In the genomic region with DNA sequence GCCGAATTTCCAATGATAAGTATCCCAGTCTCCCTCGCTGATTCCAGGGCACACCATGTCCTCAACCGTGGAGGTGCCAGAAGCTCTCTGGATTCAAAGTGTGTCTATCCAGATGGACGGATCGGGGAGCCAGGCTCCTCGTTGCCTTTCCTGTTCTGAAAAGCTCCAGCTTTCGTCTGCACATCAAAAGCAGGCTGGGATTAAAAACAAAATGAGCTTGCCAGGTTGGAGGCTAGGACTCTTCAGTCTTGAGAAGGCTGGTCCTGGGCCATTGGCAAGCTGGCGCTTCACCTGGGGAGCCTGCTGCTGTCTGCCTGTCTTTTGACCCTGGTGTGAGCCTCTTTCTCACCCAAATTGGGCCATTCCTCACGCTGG, we compare ENCODE assay signal across 13 mouse cellular contexts. TPM values are rescaled to one million over a fixed set of nuclear protein-coding genes. Genes with fewer than 3 reads are reported as not detected.
DNase-seq lines count a peak whose midpoint lies in the region; ATAC-seq and TF ChIP-seq lines count a peak whose summit lies in the region.
"Had no signal": no experiment of that assay in that cellular context is flagged by ENCODE, and none has a peak within 500 bp of the region (broad histone marks: within the 10 kb centered on the region; RNA-seq: fewer than 3 reads in every experiment).

No protein-coding gene starts in this region.

- 63% methylated on average over 9 of the region's 9 CpGs for WGBS in forebrain, embryonic 13.5 days
- 81% methylated on average over 9 of the region's 9 CpGs for WGBS in forebrain, embryonic 10.5 days
- WGBS in hindbrain, embryonic 14.5 days, result 61% methylated on average over 9 of the region's 9 CpGs
- WGBS in hindbrain, embryonic 12.5 days, result 70% methylated on average over 9 of the region's 9 CpGs
- WGBS in liver, embryonic 11.5 days, result 71% methylated on average over 9 of the region's 9 CpGs

- ATAC-seq in forebrain, embryonic 13.5 days, result no peak
- ATAC-seq in hindbrain, embryonic 14.5 days (ENCODE audit: low FRiP score), result 0 out of 2 replicates have a peak, but pooled peaks have one; percentile 46
- no peak for ATAC-seq in hindbrain, embryonic 12.5 days (ENCODE audit: low FRiP score)
- no peak for ATAC-seq in liver, embryonic 11.5 days (replicated peaks; ENCODE audit: low FRiP score)

- no peak for TF ChIP-seq CTCF in layer of hippocampus, adult 2 months (conservative IDR thresholded peaks at IDR 0.05)

- H3K4me3 ChIP-seq in forebrain, embryonic 13.5 days, result no peak overlapping the region
- H3K4me3 ChIP-seq in forebrain, embryonic 10.5 days, result no peak overlapping the region
- H3K4me3 ChIP-seq in hindbrain, embryonic 14.5 days (replicated peaks; ENCODE audit: low read length), result no peak overlapping the region
- no peak overlapping the region for H3K4me3 ChIP-seq in hindbrain, embryonic 12.5 days
- H3K4me3 ChIP-seq in layer of hippocampus, adult 2 months, result no peak overlapping the region
- no peak overlapping the region for H3K4me3 ChIP-seq in liver, embryonic 11.5 days (ENCODE audit: low read depth, low read length)
- H3K4me3 ChIP-seq: erythroblast, embryonic 14.5 days; stomach, embryonic 15.5 days had no signal

- no peak for DNase-seq in forebrain, embryonic 10.5 days (ENCODE audit: extremely low spot score, low spot score)
- no peak for DNase-seq in hindbrain, embryonic 14.5 days (ENCODE audit: low spot score)
- peak; percentile 67 to 77 for DNase-seq in cerebellum, postnatal 14 days
- DNase-seq in layer of hippocampus, adult 2 months (ENCODE audit: low spot score in 2 of 2), result peak; percentile 25 to 54
- DNase-seq in left cerebral cortex, adult 9 months (ENCODE audit: low spot score in 2 of 2), result no peak
- DNase-seq in liver, embryonic 11.5 days (ENCODE audit: low spot score), result no peak
- DNase-seq: kidney, adult 11 months; lung, postnatal 14 days; thymus, postnatal 36 days had no signal

- 0 out of 2 replicates have a peak overlapping the region, but pooled peaks have one; percentile 22 for H3K27ac ChIP-seq in forebrain, embryonic 13.5 days
- no peak overlapping the region for H3K27ac ChIP-seq in forebrain, embryonic 10.5 days
- H3K27ac ChIP-seq in hindbrain, embryonic 14.5 days, result no peak overlapping the region
- no peak overlapping the region for H3K27ac ChIP-seq in hindbrain, embryonic 12.5 days
- H3K27ac ChIP-seq in layer of hippocampus, adult 2 months, result peak overlapping the region; percentile 77
- no peak overlapping the region for H3K27ac ChIP-seq in liver, embryonic 11.5 days (ENCODE audit: low read depth, low read length)
- H3K27ac ChIP-seq: stomach, embryonic 15.5 days had no signal

- H3K36me3 ChIP-seq in forebrain, embryonic 13.5 days (ENCODE audit: poor library complexity, severe bottlenecking), result no peaks in the 10 kb centered on the region
- H3K36me3 ChIP-seq in forebrain, embryonic 10.5 days (replicated peaks), result no peaks in the 10 kb centered on the region
- H3K36me3 ChIP-seq in hindbrain, embryonic 14.5 days (replicated peaks; ENCODE audit: control insufficient read depth, insufficient read depth), result no peaks in the 10 kb centered on the region
- H3K36me3 ChIP-seq in hindbrain, embryonic 12.5 days, result no peaks in the 10 kb centered on the region
- H3K36me3 ChIP-seq in liver, embryonic 11.5 days (ENCODE audit: control insufficient read depth, insufficient read depth, low read length), result no peaks in the 10 kb centered on the region
- H3K36me3 ChIP-seq: stomach, embryonic 15.5 days had no signal

- no peak overlapping the region for H3K9ac ChIP-seq in forebrain, embryonic 13.5 days
- no peak overlapping the region for H3K9ac ChIP-seq in hindbrain, embryonic 14.5 days
- no peak overlapping the region for H3K9ac ChIP-seq in hindbrain, embryonic 12.5 days
- no peak overlapping the region for H3K9ac ChIP-seq in liver, embryonic 11.5 days (ENCODE audit: low read depth, low read length)
- H3K9ac ChIP-seq: stomach, embryonic 15.5 days had no signal

- H3K4me1 ChIP-seq in forebrain, embryonic 13.5 days, result peaks cover 28% of the 10 kb centered on the region
- H3K4me1 ChIP-seq in forebrain, embryonic 10.5 days, result peaks cover 25% of the 10 kb centered on the region
- peaks cover 6% of the 10 kb centered on the region for H3K4me1 ChIP-seq in hindbrain, embryonic 14.5 days (replicated peaks; ENCODE audit: control insufficient read depth, insufficient read depth, low read length)
- H3K4me1 ChIP-seq in hindbrain, embryonic 12.5 days, result peaks cover 15% of the 10 kb centered on the region
- H3K4me1 ChIP-seq in liver, embryonic 11.5 days (replicated peaks; ENCODE audit: control insufficient read depth, insufficient read depth, low read length), result no peaks in the 10 kb centered on the region
- H3K4me1 ChIP-seq: stomach, embryonic 15.5 days had no signal

- no peaks in the 10 kb centered on the region for H3K27me3 ChIP-seq in forebrain, embryonic 13.5 days
- H3K27me3 ChIP-seq in forebrain, embryonic 10.5 days (ENCODE audit: poor library complexity, severe bottlenecking), result no peaks in the 10 kb centered on the region
- no peaks in the 10 kb centered on the region for H3K27me3 ChIP-seq in hindbrain, embryonic 14.5 days (ENCODE audit: control insufficient read depth, insufficient read depth, low read length)
- no peaks in the 10 kb centered on the region for H3K27me3 ChIP-seq in hindbrain, embryonic 12.5 days
- H3K27me3 ChIP-seq in liver, embryonic 11.5 days (replicated peaks; ENCODE audit: control insufficient read depth, insufficient read depth, low read length), result no peaks in the 10 kb centered on the region
- H3K27me3 ChIP-seq: stomach, embryonic 15.5 days had no signal

- no peak overlapping the region for H3K4me2 ChIP-seq in forebrain, embryonic 13.5 days
- no peak overlapping the region for H3K4me2 ChIP-seq in hindbrain, embryonic 14.5 days (replicated peaks)
- H3K4me2 ChIP-seq in hindbrain, embryonic 12.5 days (replicated peaks), result no peak overlapping the region
- no peak overlapping the region for H3K4me2 ChIP-seq in liver, embryonic 11.5 days
- H3K4me2 ChIP-seq: stomach, embryonic 15.5 days had no signal

- H3K9me3 ChIP-seq in forebrain, embryonic 13.5 days (replicated peaks), result no peaks in the 10 kb centered on the region; the same call in 1 of the 2 replicates
- no peaks in the 10 kb centered on the region for H3K9me3 ChIP-seq in forebrain, embryonic 10.5 days
- no peaks in the 10 kb centered on the region for H3K9me3 ChIP-seq in hindbrain, embryonic 14.5 days (ENCODE audit: control insufficient read depth, low read length)
- H3K9me3 ChIP-seq in hindbrain, embryonic 12.5 days (replicated peaks), result no peaks in the 10 kb centered on the region
- H3K9me3 ChIP-seq in liver, embryonic 11.5 days (ENCODE audit: control insufficient read depth, low read length), result no peaks in the 10 kb centered on the region
- H3K9me3 ChIP-seq: stomach, embryonic 15.5 days had no signal

RNA-seq across cellular contexts. Expression of gene Ubl3, which starts 56.9 kb away (rescaled TPM):
- 71.5 and 74.5 TPM in 2 replicates for polyA plus RNA-seq in forebrain, embryonic 13.5 days (2015; fragmentation: Nextera tagmentation; extraction: Ambion mirVana)
- 43.8 and 44.3 TPM in 2 replicates for polyA plus RNA-seq in forebrain, embryonic 10.5 days (2016; fragmentation: Nextera tagmentation; extraction: Ambion mirVana)
- 102 and 114 TPM in 2 replicates for polyA plus RNA-seq in hindbrain, embryonic 14.5 days (2014; fragmentation: Nextera tagmentation; extraction: Ambion mirVana)
- polyA plus RNA-seq in hindbrain, embryonic 12.5 days (2016; fragmentation: Nextera tagmentation; extraction: Ambion mirVana), result 93.4 and 107 TPM in 2 replicates
- total RNA-seq in layer of hippocampus, adult 2 months (2021), result 100 to 1,000 TPM; 221 to 227 TPM
- polyA plus RNA-seq in liver, embryonic 11.5 days (2014; fragmentation: Nextera tagmentation; extraction: Ambion mirVana), result 40.1 and 43.1 TPM in 2 replicates

Comparison
In these comparisons a context has a peak if more than half of its experiments do, and no peak if none do; other contexts are left out.
1. H3K27ac ChIP-seq: peak in forebrain, embryonic 13.5 days (single experiment) and layer of hippocampus, adult 2 months (single experiment); none in forebrain, embryonic 10.5 days (single experiment), hindbrain, embryonic 14.5 days (single experiment), hindbrain, embryonic 12.5 days (single experiment) and liver, embryonic 11.5 days (single experiment).
2. DNase-seq: peak in cerebellum, postnatal 14 days (2 of 2) and layer of hippocampus, adult 2 months (2 of 2); none in forebrain, embryonic 10.5 days (single experiment), hindbrain, embryonic 14.5 days (single experiment), left cerebral cortex, adult 9 months (0 of 2) and liver, embryonic 11.5 days (single experiment).